Mouse (Mus musculus) ES-E14 (cell line): ENCODE measurements around the gene Erg28.

Experiments used
- CHD2 ChIP-seq: IDR thresholded peaks from 2 replicates; pipeline ENCODE4 v1.6.1; 2014; ENCODE audit warnings: mild to moderate bottlenecking, low read depth, low read length, inconsistent platforms
- HCFC1 ChIP-seq: IDR thresholded peaks from 2 replicates; pipeline ENCODE4 v1.6.1; 2012; ENCODE audit warnings: low read length, inconsistent platforms, borderline replicate concordance; ENCODE audit not compliant: insufficient read depth
- ZC3H11A ChIP-seq: IDR thresholded peaks from 2 replicates; pipeline ENCODE4 v1.6.1; 2012; ENCODE audit warnings: low read depth, mild to moderate bottlenecking, inconsistent platforms, low read length, borderline replicate concordance

- TF ChIP-seq HCFC1 (no peak), CHD2 (no peak), ZC3H11A (no peak)
Measured at GRCm38 (mm10) chr12:85784916-85785815, 39.2 kb downstream of the Erg28 start.
